Mouse (Mus musculus) T-cell, adult 2 months (primary cell): ENCODE measurements around the gene Iqschfp.

Experiments used
- DNase-seq: peaks from one replicate; pipeline ENCODE4 v3.0.0; 2022; ENCODE audit warnings: low spot score

Iqschfp gene

DNA sequence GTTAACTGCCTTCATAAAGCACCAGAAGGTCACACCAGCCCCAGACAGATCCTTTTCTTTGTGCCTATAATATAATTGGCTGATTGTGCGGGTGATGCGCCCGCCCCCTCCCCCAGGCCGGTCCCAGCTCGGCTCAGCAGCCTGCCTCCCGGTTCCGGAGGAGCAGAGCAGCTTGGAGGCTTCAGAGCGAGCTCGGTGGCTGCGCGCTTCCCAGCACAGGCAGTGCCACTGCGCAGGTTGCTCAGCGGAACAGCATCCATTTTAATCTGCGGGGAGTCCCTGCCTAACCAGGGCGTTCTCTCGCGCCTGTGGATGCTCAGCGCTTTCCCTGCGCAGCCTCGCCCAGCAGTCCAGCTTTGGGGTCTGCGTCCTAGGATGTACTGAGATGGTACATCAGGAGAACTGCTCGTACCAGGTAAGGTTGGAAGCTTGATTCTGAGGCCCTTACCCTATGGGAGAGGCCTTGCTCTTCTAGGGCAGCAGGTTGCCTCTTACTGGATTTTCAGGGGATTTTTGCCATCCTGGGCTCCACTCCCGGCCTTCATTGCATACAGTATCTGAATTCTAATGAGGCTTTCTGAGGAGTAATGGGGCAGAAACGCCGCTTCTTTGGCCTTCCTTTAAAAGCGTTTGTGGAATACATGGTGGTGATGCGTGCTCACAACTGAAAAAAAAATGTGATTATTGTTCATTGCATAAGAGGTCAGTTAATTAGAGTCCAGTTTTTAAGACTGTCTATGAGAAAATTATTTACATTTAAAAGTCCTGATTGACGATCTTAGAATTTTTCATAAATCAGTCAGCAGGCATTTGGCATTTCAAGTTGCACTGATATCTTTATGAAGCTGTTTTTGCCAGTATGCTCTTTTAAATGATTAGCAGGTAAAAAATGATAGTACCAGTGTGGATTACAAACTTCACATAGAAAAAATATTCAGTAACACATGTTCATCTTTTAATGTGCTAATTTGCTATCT lies 680.5 kb downstream of the Iqschfp start:
- no peak for DNase-seq

DNA sequence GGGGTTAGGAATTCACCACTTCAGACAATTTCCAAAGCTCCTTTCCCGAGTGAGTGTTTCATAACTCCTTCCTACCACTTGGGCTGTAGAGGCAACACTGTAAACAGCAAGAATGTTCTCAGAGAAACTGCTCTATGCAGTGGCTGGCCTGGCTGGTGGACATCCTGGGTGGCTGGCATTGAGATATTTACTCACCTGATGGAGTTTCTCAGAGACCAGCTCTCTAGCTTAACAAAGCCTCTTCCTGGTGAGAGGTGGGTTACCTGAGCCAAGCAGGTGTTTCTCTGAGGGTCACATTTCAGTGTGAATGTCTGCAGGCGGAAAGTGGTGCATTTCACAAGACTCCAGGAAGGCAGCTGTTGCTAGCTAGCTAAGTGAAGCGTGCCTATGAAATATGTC lies 681.2 kb downstream of the Iqschfp start:
- DNase-seq: no peak

DNA sequence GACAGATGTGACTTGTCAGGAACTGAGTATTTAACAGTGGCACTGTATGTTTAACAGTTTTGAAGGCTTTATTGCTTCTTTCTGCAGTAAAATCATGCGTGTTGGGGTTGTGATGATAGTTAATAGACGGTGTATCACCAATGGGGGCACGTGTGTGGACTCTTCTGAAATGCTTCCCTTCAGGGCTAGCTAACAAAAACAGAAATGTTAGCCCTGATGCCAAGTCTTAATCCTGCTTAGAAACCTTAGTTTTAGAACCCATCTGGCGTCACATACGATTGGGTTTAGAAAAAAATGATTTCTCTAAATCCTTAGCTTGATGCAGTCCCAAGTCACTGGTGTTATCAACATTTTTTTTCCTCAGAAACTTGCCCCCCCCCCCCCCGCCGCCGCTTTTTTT lies 682.1 kb downstream of the Iqschfp start:
- DNase-seq: no peak

DNA sequence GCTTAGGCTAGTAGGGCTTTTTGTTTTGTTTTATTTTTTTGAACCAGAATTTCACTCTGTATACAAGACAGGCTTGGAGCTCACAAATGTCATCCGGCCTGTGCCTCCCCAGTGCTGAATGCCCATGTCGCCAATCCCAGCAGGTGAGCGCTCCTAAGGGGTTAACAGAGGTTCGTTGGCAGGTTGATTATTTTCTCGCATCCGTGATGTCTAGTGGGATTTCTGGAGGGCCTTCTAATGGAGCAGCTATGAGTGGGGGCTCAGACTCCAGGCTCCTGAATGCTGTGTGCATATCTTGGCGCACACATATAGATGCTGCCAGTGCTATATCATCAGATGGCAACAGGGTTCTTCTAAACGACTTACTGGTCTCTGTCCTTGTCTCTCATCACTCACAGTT lies 682.5 kb downstream of the Iqschfp start:
- DNase-seq: no peak

DNA sequence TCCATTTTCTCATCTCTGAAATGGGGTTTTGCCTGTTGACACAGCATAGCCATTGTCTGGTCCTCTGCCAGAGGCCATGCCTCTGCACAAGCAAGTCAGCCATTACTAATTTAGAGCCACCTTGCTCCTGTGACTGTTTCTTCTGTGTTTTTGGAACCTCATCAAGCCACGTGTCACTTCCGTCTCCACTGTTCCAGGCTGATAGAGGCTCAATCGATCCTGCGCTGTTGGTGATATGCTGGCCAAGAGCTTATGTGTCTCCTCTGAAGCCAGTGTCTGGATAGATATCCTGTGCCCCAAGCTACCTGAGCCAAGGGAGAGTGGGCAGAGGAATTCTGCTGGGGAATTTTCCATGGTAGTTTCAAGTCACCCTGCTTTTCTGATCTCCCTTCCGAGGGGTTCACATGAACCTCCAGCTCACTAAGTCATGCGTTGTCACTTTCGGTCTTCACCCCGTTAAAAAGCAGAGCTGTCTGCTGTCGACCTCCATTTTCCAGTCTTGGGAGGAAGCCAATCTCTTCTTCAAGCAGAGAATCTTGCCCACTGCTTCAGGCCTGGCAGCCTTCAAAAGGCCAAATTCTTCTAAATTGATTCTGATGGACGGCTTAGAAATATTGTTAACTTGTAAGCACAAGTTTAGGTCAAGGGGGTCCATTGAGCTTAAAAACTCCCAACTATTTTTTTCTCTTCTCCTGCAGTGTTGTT lies 683.8 kb downstream of the Iqschfp start:
- DNase-seq: no peak

DNA sequence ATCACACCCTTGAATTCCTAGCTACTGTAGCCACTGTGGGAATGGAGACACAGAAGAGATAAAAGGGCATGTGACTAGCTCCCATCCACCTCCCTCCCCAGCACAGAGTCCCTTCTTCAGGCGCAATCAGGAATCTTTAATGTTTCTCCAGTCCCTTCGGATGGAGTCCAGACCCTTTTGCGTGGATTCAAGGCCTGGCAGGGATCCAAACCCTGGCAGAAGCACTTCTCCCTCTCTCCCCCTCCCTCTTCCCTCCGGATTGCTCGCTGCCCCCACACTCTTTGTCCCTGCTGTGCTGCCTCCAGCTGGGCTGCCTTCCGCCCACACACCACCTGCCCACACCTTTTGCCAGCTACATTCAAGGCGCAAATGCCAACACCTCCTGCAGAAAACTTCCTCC lies 684.4 kb downstream of the Iqschfp start:
- no peak for DNase-seq

DNA sequence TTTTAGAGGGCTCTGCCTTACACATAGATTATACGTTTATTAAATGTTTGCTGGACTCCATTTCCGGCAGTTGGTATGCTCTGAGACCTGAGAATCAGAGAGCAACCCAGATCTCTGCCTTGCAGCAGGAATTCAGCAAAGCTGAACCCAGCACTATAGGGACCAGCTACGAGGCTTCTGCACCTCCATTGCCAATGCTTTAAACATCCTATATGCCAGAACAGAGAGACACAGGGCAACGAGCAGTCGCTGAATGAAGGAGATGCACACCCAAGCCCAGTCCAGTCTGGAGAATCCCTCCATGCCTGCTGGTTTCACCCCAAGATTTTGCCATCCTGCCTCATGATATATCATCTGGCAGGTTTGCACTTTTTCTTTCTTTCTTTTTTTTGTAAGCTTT lies 684.9 kb downstream of the Iqschfp start:
- DNase-seq: no peak

DNA sequence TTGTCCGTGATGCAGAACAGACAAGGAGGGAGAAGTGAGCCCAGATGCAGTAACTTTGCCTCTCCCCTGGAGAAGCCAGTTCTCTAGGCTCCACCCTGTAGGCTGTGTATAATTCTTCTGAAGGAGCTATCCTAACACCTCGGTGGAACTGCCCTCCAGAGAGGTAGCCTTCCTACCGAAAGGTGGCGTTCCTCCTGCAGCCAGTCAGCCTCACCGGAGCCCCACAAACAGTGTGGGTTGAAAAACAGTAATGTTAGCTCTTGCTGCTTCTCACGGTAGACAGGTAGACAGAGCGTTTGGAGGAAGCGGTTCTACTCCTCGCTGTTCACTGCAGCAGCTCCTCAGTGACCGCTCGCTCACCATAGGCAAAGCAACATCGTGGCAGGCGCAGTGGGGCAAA lies 689.6 kb downstream of the Iqschfp start:
- DNase-seq: no peak

DNA sequence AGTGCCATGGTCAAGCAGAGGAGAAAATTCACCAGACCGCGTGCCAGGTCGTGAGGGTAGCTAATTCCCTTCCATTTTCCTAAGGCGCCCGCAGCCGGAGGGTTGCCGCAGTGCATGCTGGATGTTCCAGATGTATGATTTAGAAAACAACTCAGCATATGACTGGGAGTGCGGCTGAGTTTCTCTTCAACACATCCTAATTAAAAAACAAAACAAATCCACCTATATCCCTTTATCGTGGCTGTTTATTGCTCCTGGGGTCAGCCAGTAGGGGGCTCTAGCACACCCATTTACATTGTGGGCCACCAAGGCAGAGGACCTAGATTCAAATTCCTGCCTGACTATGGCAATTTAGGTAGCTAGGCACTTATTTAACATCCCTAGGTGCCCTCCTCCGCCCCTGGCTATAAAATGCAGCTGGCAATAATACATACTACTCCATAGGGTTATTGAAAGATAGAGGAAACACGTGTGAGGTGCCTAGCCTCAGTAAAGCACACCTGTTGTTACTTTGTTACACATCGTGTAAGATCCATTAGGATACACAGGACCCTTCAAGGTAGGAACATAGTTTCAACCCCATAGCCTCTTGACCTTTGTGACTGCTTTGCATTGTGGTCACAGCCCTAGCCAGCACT lies 690.2 kb downstream of the Iqschfp start:
- DNase-seq: no peak

DNA sequence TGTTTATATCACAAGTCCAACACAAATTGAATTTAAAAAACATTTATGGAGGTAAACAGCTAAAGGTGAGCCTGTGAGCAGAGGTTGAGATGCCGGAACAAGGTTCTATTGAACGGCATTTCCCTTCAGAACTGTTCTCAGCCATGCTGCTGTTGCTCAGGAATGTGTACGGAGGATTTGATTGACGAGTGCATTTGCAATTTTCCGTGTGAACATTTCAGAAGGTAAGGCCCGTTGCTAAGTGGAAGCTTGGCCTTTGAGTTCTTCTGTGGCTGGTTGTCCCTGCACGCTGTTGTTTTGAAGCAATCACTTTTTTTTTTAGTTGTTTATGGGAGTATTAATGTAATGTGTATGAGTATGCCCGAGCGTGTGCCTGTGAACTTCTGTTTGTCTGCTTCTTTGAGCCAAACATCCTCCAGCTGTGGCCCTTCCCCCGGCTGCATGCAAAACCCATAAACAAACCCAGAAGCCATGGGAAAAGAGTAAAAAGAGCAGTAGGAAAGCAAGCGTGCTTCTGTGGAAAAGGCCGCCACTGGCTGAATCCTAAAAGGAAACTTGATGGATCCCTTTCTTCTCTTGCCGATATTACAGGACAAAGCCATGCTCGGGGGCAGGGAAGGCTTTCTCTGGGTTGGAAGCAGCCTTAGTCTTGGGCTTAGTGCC lies 691.1 kb downstream of the Iqschfp start:
- DNase-seq: no peak

DNA sequence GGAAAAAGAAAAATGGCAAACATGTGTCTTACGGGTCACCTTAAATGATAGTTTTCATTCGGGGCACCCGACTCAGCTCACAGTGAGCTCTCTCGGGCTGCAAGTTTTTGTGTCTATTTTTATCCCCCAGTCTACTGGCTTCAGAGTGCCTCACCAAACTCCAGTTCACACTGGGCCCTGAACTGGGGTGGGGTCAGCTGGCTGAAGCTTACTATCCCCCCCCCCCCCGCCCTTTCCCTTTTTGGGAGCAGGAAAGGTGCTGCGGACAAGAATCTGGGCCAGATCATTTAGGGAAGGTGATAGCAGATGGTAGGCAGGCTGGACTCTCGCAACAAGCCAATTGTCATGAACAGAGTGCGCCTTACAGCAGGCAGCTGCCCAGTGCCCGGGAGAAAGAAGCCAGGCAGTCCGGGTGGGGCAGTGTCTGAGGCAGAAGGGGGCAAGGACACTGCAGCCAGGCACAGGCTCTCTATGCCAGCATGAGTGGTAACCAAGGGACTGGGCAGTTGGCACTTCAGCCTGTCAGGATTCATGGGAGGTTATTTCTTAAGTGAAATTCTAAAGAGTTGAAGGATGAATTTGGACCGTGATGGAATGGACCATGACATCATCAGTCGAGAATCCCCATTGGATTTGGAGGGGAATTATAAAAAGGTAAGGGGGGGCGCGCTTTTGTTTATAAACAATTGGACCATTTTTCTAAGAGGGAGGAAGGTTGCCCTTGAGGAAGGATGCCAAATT lies 691.9 kb downstream of the Iqschfp start:
- DNase-seq: no peak

DNA sequence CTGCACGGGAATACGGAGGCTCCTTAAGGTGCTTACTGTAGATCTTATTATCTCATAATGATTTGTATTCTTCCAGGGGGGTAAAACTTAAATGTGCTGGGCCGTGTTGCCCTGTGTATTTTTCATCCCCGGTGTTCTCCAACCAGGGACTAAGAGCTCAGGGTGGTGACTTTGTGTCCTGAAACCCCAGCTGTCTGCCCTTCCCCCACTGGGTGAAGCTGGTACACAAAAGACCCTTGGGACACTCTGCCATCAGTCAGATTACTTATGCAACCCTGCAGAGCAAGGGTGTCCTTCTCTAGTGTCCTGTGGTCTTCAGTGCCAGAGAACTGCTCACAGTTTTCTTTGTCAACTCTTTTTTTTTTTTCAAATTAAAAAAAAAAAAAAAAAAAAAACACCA lies 693.2 kb downstream of the Iqschfp start:
- DNase-seq: no peak

DNA sequence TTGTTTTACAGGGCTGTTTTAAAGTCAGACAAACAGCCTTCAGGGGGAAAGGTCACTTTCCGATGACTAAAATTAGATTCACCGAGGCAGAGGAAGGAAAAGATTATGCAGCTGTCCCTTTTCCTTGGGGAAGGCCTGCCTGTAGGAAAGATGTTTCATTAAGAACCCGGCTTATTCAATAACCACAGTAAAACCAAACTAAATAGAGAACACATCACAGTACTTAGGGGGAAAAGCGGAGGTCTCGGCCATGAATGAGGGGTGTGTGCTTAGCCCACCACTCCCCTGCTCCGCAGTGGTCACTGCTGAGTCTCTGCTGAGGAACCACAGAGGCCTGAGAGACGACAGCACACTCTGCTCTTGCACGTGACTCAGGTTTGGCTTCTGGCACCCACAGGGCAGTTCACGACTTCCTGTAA lies 694.6 kb downstream of the Iqschfp start:
- DNase-seq: no peak

DNA sequence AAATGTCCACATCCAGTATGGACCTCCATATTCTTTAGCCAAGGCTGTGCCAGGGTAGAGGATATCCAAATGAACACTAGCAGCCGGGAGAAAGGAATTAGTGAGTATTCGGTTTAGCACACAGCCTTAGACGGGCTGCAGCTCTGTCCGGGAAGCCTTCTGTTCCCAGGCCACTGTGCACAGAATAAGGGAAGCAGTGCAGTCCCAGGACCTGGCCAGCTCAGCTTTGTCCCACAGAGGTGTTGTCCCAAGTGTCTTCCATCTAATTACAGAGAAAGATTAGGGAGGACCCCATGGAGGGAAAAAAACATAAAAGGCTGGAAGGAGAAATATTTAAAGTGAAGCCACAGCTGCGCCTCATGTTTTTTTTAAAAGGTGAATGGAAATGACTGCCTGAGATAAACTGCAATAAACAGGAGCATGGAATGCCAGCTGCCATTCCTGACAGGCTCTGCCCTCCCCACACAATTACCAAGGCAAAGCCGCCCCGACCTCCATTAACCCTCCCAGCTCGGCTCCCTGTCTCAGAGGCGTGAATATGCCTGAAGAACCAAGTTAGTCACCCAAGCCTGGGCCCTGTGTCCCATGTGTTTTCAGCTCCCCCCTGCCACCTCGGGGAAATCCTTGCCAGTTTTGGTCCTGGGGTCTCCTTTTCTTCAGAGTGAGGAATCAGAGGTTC lies 695.7 kb downstream of the Iqschfp start:
- no peak for DNase-seq

DNA sequence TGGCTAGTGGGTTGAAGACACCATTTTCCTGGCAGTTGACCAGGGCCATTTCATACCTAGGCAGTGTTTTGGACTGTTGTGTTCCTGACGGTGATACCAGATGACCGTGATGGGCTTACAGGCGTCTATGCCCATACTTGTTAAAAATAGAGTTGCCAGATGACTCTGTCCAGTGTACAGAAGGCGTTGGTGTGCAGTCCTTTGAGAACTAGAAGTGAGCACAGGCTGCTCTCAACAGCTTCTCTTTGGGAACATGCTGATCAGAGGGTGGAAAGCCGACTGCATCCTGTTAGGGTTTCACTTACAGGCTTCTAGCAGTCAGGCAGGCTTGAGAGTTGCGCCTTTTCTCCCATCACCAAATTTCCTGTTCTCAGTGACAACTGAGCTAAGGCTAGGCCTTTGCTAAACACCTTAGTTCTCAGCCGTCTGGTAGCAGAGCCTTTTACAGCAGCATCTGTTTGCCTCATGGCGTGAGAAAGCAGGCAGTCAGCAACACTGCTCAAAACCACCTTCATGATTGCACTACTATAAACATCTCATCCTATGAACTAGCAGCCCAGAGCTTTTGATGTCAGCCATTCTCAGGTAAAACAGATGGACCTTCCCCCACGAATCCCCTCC lies 697.3 kb downstream of the Iqschfp start:
- no peak for DNase-seq

DNA sequence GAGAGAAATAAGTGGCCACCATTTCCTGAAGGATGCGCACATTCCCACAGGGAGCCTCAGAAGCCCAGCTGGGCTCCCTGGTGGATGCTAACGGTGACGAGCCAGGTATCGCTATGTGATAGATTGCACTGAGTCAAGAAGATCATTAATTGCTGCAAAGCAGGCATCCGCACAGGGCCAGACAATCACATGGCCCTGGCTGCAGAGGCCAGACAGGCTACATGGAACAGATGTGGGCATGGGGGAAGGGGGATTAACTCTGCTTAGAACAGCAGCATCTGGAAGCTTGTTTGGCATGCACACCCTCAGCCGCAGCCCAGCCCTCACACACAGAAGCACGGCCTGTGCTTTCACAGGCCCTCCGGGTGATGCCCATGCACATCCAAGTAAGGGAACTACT lies 698.4 kb downstream of the Iqschfp start:
- no peak for DNase-seq

DNA sequence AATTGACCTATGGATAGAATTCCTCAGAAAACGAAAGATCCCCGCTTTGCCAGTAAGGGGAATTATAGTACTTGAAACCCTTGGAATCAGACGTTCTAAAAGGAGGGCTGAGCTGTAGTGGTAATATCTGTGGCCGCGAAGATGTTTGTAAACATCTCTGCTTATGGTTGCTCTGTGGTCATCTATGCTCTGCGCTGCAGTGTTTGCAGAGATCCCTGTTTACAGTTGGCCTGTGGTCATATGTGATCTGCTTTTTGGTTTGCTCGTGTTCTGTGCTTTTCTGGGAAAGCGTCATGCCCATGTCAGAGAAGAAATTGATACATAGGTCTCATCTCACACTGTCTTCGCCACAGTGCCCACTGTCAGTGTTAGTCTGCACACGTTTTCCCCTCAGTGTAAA lies 700.5 kb downstream of the Iqschfp start:
- no peak for DNase-seq

DNA sequence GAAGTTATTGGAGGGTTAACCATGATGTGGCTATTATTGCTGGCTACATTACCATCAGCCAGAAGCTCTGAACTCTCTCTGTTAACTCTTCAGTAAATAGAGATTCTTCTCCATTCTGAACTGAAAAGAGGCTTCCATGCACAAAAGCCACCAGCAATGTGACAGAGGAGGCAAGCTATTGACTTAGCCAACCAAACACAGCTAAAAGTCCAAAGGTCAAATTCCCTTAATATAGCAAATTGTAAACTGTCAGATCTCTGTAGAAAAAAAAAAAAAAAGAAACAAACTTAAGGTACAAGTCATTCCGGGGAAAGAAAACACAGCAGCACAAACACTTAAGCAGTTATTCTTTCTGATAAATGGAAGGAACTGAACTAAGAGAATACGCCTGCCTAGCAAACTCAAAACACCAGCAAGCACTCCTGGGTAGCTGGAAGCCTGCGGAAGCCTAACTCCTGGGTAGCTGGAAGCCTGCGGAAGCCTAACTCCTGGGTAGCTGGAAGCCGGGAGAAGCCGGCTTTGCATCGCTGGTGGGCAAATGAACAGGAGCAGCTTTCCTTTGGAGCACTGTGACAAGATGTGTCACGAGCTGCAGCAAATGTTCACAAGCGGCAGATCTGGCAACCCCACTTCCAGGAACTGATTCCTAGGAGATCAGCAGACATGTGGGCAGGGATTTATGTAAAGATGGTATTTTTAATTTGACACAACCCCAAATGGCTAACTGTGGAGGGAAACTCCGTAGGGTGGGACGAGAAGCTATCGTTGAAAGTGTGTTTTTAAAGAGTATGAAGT lies 701.2 kb downstream of the Iqschfp start:
- DNase-seq: no peak

DNA sequence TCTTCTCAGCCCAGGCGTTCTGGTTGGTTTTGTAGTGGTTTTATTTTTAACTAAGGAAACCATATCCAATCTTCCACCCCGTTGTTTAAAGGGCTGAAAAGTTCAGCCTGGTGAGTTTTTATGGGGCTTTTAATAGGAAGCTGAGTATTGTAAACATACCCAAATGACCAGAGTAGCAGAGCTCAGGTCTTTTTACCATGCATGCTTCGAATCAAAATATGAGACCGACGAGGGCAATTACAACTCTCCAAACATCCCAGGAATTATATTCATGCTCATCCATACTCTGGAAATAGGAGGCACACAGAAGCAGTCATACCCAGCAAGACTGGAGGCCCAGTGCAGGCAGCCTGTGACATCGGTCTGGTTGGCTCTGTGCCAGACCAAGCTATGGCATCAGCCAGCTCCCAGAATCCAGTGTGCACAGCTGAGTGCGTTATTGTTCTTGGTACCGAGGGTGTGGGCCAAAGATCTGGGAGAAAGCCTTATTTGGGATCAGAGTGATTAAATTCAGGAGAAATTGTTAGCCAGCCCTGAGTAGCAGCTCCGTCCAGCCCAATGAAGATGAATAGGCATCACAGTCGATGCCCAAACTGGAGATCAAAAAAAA lies 703.4 kb downstream of the Iqschfp start:
- no peak for DNase-seq
